Mouse (Mus musculus) thymus, adult 18-20 months (tissue): ENCODE results near the gene Dnal4.

Source experiments
- DNase-seq, 2 experiments: peaks; one replicate each; pipeline ENCODE4 v3.0.0; 2022; ENCODE audit warnings: mixed read lengths in 2 of 2

Dnal4 gene

GRCm38 (mm10) chr15:79760956-79761355 is 16.7 kb downstream of the Dnal4 start:
- no peak for DNase-seq

DNA sequence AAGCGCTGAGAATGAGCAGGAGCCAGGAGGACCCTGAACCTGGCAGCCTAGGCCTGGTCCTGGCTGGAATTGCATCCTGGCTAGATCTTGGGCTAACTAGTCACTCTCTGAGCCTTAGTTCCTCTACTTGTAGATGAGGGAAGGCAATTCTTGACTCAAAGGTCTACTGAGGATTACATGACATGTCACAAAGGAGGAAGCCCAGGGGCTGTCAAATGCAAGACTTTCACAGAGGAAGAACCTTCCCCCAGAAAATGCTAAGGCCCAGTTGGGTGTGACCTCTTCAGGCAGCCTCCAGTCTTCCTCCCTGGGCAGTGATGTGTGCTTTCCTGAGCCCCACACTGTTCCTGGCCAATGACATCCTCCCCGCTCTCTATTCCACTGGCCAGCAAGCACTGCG is 20.5 kb downstream of the Dnal4 start:
- no peak for DNase-seq

DNA sequence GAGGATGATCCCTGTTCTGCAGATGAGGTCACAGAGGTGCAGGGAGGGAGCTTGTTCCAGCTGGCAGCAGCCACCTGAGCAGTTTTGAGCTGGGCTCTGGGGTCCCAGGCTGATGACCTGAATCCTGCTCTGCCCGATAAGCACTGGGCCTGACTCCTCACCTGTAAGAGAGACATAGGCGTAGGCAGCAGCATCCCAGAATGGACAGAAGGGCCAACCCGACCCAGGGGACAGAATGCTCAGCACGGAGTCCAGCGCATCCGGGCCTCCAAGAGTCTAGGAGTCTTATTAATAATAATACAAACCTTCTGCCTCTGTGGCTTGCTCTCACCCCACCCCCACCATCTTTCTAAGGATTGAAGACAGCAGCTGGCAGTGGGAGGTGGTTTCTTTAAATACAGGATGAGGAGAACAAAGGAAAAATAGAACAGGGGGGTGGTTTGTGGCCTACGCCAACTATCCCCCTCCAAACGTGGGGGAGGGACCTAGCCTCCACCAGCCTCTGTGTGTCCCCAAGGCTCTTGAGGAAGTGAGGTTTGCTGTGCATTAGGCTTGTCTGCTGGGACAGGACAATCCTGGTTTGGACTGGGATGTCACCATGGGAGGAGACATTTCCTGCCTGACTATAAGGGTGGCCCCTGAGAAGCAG is 21.5 kb downstream of the Dnal4 start:
- no peak for DNase-seq

GRCm38 (mm10) chr15:79755176-79755575 is 22.5 kb downstream of the Dnal4 start:
- DNase-seq = no peak

GRCm38 (mm10) chr15:79753873-79754272 is 23.8 kb downstream of the Dnal4 start:
- no peak for DNase-seq

GRCm38 (mm10) chr15:79753420-79753752 is 24.3 kb downstream of the Dnal4 start:
- DNase-seq = no peak

DNA sequence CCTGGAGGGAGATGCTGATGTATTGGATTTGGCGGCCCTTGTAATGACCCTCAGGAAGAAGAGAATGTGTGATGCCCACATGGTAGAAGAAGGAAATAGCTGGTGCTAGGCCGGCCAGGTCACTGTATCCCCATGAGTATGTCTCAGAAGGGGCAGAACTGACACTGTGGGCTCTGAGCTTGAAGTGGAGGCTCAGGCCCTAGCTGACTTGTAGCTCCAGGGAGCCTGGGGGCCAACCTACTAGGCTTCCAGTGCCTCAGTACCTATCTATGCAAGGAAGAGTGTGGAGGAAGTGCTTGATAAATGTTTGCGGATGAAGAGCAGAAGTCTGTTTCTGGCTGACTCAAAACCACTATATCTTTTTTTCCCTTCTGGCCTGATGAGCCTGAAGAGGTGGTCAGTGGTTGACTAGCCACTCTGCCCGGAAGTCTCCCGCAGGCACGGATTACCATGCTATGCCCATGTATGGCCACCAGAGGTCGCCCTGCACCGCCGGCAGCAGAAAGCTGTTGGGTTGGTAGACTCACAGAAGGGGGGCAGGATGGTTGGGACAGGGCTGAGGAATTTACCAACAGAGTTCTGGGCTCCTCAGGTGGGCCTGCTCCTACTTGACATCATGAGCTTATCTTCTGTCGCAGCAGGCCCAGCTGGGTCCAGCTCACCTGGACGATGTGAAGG is 24.8 kb downstream of the Dnal4 start:
- DNase-seq = peak; percentile 46 to 51

DNA sequence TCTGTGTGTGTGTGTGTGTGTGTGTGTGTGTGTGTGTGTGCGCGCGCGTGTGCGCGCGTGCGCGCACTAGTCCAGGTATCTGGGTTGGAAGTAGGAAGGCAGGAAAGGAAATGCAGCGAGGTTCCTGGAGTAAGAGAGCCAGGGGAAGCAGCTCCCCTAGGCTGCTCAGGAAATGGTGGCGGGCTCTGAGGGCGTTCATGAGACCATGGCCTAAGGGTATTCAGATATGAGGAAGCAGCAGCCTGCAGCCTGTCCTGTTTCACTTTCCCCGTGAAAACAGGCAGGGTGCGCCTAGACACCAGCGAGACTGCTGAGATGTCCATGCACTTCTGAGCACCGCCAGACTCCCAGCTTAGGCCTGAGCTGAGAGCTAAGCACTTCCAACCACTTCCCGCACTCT is 25.9 kb downstream of the Dnal4 start:
- no peak for DNase-seq

DNA sequence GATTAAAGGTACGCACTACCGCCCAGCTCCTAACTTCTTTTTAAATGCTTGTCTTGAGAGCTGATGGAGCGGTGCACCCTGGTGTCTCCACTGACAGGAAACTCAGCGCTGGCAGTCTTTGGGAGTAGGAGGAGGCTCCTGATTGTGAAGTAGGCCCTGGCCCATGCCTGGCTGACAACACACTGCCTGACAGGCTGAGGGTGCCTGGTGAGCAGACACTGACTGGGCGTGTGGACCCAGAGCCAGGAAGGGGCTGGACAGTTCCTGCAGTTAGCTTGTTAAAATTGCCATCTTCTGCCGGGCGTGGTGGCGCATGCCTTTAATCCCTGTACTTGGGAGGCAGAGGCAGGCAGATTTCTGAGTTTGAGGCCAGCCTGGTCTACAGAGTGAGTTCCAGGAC is 27.4 kb downstream of the Dnal4 start:
- no peak for DNase-seq

GRCm38 (mm10) chr15:79749162-79749561 is 28.5 kb downstream of the Dnal4 start:
- peak in 1 of 2 experiments; percentile 18 for DNase-seq

GRCm38 (mm10) chr15:79747998-79748397 is 29.7 kb downstream of the Dnal4 start:
- peak in 1 of 2 experiments; percentile 22 for DNase-seq

GRCm38 (mm10) chr15:79745883-79746282 is 31.8 kb downstream of the Dnal4 start:
- DNase-seq = no peak

- no peak for DNase-seq
Measured at GRCm38 (mm10) chr15:79745312-79745711, 32.3 kb downstream of the Dnal4 start.

- no peak for DNase-seq
Measured at GRCm38 (mm10) chr15:79744742-79745141, 32.9 kb downstream of the Dnal4 start.

DNA sequence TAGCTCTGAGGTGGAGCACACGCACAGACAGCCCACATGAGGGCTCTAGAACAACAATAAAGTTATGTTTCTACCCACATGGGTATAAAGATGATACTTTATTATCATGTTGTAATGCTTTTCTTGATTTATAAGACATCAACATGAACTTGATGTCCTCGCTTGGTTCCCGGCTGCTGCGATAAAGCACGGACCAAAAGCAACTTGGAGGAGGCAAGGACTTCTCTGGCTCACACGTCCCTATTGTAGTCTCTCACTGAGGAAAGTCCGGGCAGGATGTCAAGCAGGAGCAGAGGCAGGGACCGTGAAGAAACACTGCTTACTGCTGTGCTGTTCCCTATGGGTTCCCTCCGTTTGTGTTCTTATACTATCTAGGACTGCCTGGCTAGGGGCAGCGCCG is 33.6 kb downstream of the Dnal4 start:
- no peak for DNase-seq

GRCm38 (mm10) chr15:79742706-79743023 is 35.0 kb downstream of the Dnal4 start:
- no peak for DNase-seq

- DNase-seq = peak; percentile 91 to 92
Measured at GRCm38 (mm10) chr15:79741921-79742705, 35.5 kb downstream of the Dnal4 start, which contains the start of gene Sun2. TSS of gene Sun2 (minus strand) at chr15:79742536.

GRCm38 (mm10) chr15:79741173-79741858 is 36.3 kb downstream of the Dnal4 start:
- peak; percentile 37 to 63 for DNase-seq

GRCm38 (mm10) chr15:79740739-79741138 is 36.9 kb downstream of the Dnal4 start:
- no peak for DNase-seq

- no peak for DNase-seq
Measured at GRCm38 (mm10) chr15:79734311-79734710, 43.3 kb downstream of the Dnal4 start.

DNA sequence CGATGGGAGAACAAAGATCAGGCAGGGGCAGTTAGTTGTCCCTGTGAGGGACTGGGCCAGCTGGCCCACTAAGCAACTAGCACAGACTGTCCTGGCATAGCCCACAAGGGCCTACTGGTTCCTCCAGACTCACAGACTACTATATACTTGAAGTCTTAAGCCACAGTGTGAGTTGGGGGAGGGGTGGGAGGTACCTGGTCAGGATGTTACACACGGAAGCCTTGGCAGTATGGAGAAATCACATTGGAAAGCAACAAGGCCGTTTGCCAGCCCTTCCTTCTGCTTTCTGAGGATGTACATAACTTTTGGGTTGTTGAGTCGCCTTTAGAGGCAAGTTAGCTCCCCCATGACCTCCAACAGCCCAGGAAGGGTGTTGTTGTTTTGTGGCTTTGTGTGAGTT is 44.0 kb downstream of the Dnal4 start:
- DNase-seq = no peak

GRCm38 (mm10) chr15:79733192-79733591 is 44.5 kb downstream of the Dnal4 start:
- no peak for DNase-seq

GRCm38 (mm10) chr15:79731554-79731953 is 46.1 kb downstream of the Dnal4 start:
- no peak for DNase-seq
